In the genomic region with DNA sequence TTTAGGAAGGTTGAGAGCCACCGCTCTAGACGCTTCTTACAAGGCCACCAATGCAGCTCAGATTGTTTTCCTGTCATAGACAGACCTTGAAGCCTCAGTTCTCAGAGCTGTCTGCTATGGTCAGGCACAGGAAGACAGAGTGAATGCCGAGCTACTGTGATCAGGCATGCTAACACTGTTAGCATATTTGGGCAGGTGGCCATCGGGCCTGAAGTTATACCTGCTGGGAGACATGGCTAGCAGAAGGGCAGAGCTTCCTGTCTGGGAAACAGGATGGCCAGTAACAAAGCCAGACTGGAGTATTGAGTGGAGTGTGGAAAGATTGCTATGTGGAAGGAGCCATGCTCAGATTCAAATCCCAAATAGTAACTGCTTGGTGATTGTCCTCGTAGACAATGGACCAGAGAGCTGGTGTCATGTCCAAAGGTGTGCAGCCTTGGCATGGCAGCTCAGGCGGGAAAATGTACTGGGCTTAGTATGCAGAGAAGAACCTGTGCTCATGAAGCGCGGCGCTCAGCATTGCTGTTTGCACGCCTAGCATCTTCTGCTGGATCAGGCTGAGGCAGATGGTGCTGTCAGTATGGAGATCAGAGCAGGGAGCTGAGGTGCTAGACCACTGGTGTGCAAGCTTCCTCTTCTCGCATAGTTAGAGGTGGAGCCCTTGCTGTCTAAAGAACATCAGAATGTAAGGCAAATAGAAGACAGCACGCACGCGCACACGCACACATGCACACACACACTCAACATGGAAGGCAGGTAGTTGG, we compare ENCODE assay signal across 19 mouse cellular contexts.
DNase-seq lines count a peak whose midpoint lies in the region; ATAC-seq and TF ChIP-seq lines count a peak whose summit lies in the region.
"Had no signal": no experiment of that assay in that cellular context is flagged by ENCODE, and none has a peak within 500 bp of the region (broad histone marks: within the 10 kb centered on the region; RNA-seq: fewer than 3 reads in every experiment).

No protein-coding gene starts in this region.

- no peak overlapping the region for H3K4me3 ChIP-seq in cerebellum, adult 2 months (replicated peaks; ENCODE audit: insufficient read depth, low read depth, low read length)
- no peak overlapping the region for H3K4me3 ChIP-seq in layer of hippocampus, adult 2 months
- H3K4me3 ChIP-seq in thymus, adult 2 months (ENCODE audit: control insufficient read depth, insufficient read depth, low read length), result no peak overlapping the region
- H3K4me3 ChIP-seq: embryonic facial prominence, embryonic 10.5 days; heart, adult 2 months; heart, embryonic 12.5 days; hindbrain, embryonic 10.5 days; hindbrain, embryonic 15.5 days had no signal

- ATAC-seq in cerebellum, adult (ENCODE audit: insufficient number of reproducible peaks, low FRiP score, low TSS enrichment), result no peak
- ATAC-seq: forebrain, embryonic 14.5 days; inflammation-experienced regulatory T-cells, adult 6 months; intestine, postnatal 0 days had no signal

- no peak overlapping the region for H3K27ac ChIP-seq in cerebellum, adult 2 months (ENCODE audit: insufficient read depth, low read length)
- peak overlapping the region; percentile 46 for H3K27ac ChIP-seq in layer of hippocampus, adult 2 months
- H3K27ac ChIP-seq in thymus, adult 2 months (ENCODE audit: control insufficient read depth, insufficient read depth, low read length), result no peak overlapping the region
- H3K27ac ChIP-seq: embryonic facial prominence, embryonic 10.5 days; heart, adult 2 months; hindbrain, embryonic 10.5 days; hindbrain, embryonic 15.5 days had no signal

- 60% methylated on average over 15 of the region's 15 CpGs for WGBS in cerebellum, adult 2 months
- 91% methylated on average over 15 of the region's 15 CpGs for WGBS in thymus, adult 2 months

- H3K4me1 ChIP-seq in cerebellum, adult 2 months (ENCODE audit: control insufficient read depth, insufficient read depth, low read length), result peaks cover 3% of the 10 kb centered on the region; the same call in 1 of the 2 replicates
- no peaks in the 10 kb centered on the region for H3K4me1 ChIP-seq in thymus, adult 2 months (replicated peaks; ENCODE audit: control insufficient read depth, insufficient read depth, low read length)
- H3K4me1 ChIP-seq: embryonic facial prominence, embryonic 10.5 days; heart, embryonic 12.5 days had no signal

- H3K36me3 ChIP-seq in thymus, adult 2 months (ENCODE audit: control insufficient read depth, insufficient read depth, low read length), result no peaks in the 10 kb centered on the region
- H3K36me3 ChIP-seq: embryonic facial prominence, embryonic 10.5 days; heart, embryonic 12.5 days; hindbrain, embryonic 10.5 days; hindbrain, embryonic 15.5 days had no signal

- DNase-seq in cerebellum, adult 2 months, result peak; percentile 16
- DNase-seq in cerebellum, postnatal 4 days (ENCODE audit: low spot score in 2 of 2), result no peak
- DNase-seq in cerebellum, postnatal 25 days, result peak; percentile 24 to 62
- DNase-seq in layer of hippocampus, adult 2 months (ENCODE audit: low spot score in 2 of 2), result no peak
- DNase-seq in layer of hippocampus, adult 9-11 months, result no peak
- peak; percentile 60 for DNase-seq in brain, adult 2 months (ENCODE audit: low read depth, low spot score)
- no peak for DNase-seq in thymus, adult 2 months
- DNase-seq: adrenal gland, postnatal 10 days; gastrocnemius, postnatal 14 days; heart, adult 2 months; kidney, adult 8-10 months had no signal

- no peak for TF ChIP-seq POLR2A in cerebellum, adult 2 months (IDR thresholded peaks at IDR 0.05; ENCODE audit: borderline replicate concordance, insufficient read depth, low read length)
- no peak for TF ChIP-seq POLR2A in thymus, adult 2 months (IDR thresholded peaks at IDR 0.05; ENCODE audit: control insufficient read depth, extremely low read depth, insufficient read depth, low read length, poor library complexity)

- no peaks in the 10 kb centered on the region for H3K27me3 ChIP-seq in cerebellum, adult 2 months (ENCODE audit: control insufficient read depth, insufficient read depth, low read length)
- no peaks in the 10 kb centered on the region for H3K27me3 ChIP-seq in thymus, adult 2 months (ENCODE audit: control insufficient read depth, insufficient read depth, low read length)
- H3K27me3 ChIP-seq: heart, embryonic 12.5 days; hindbrain, embryonic 15.5 days had no signal

- no peak for TF ChIP-seq CTCF in cerebellum, adult 2 months (IDR thresholded peaks at IDR 0.05; ENCODE audit: borderline replicate concordance, insufficient read depth, low read depth, low read length)
- TF ChIP-seq CTCF in layer of hippocampus, adult 2 months (conservative IDR thresholded peaks at IDR 0.05), result no peak
- no peak for TF ChIP-seq CTCF in thymus, adult 2 months (IDR thresholded peaks at IDR 0.05; ENCODE audit: borderline replicate concordance, control insufficient read depth, extremely low read depth, insufficient read depth, low read length, poor library complexity)

Comparison
In these comparisons a context has a peak if more than half of its experiments do, and no peak if none do; other contexts are left out.
1. DNase-seq: peak in cerebellum, adult 2 months (2 of 2), cerebellum, postnatal 25 days (2 of 2) and brain, adult 2 months (single experiment); none in cerebellum, postnatal 4 days (0 of 2), layer of hippocampus, adult 2 months (0 of 2), layer of hippocampus, adult 9-11 months (single experiment) and thymus, adult 2 months (single experiment).